Mouse (Mus musculus) left cerebral cortex, postnatal 14 days (tissue): ENCODE data around the gene Arhgap6. TPM values are rescaled to one million over a fixed set of nuclear protein-coding genes. Genes with fewer than 3 reads are reported as not detected.

Source experiments
- total RNA-seq, 2 experiments: library from RNA; stranded (reverse); gene quantifications; 2 replicates each; pipeline ENCODE4 v1.2.3; 2021

Gene Arhgap6
- total RNA-seq, 2 experiments from 2014 or later: 5.1 to 6.6 TPM

Other genes starting within 250 kb of the Arhgap6 start
- gene Frmpd4, start 217.9 kb upstream of the Arhgap6 start, total RNA-seq: 10 to 100 TPM; 40.0 to 42.7 TPM
- gene Msl3, start 121.2 kb upstream of the Arhgap6 start, total RNA-seq: 10 to 100 TPM; 21.9 to 22.8 TPM